Mouse (Mus musculus) hindbrain, postnatal 0 days (tissue): ENCODE results near the gene Tppp3. TPM values are rescaled to one million over a fixed set of nuclear protein-coding genes. Genes with fewer than 3 reads are reported as not detected.

Source experiments
- ATAC-seq: fragments of 200-750 bp; cut with Nextera tagmentation; 2 replicates; pipeline ENCODE4 v1.8.0; 2017; ENCODE audit warnings: mild to moderate bottlenecking, moderate TSS enrichment, moderate library complexity
- DNase-seq: peaks from one replicate; pipeline ENCODE4 v3.0.0-alpha.2; 2015; ENCODE audit warnings: low spot score
- H3K27ac ChIP-seq: fragments of 300-500 bp; sonication (generic); 2 replicates; pipeline ENCODE4 v1.5.1; 2014; ENCODE audit warnings: mild to moderate bottlenecking
- H3K27me3 ChIP-seq: fragments of 300-500 bp; sonication (generic); 2 replicates; pipeline ENCODE4 v1.6.1; 2014; ENCODE audit warnings: low read length, mixed read lengths; ENCODE audit not compliant: insufficient read depth
- H3K36me3 ChIP-seq: fragments of 300-500 bp; sonication (generic); 2 replicates; pipeline ENCODE4 v1.6.1; 2014; ENCODE audit warnings: low read length, mixed read lengths; ENCODE audit not compliant: insufficient read depth
- H3K4me1 ChIP-seq: fragments of 300-500 bp; sonication (generic); 2 replicates; pipeline ENCODE4 v1.6.1; 2014; ENCODE audit warnings: antibody characterized with exemption, low read length, mixed read lengths; ENCODE audit not compliant: insufficient read depth
- H3K4me2 ChIP-seq: fragments of 300-500 bp; sonication (generic); 2 replicates; pipeline ENCODE4 v1.6.1; 2014; ENCODE audit warnings: low read depth, mild to moderate bottlenecking, low read length, moderate library complexity, mixed read lengths
- H3K4me3 ChIP-seq: fragments of 300-500 bp; sonication (generic); 2 replicates; pipeline ENCODE4 v1.5.1; 2014; ENCODE audit warnings: low read length
- H3K9ac ChIP-seq: fragments of 300-500 bp; sonication (generic); replicated peaks from 2 replicates; pipeline ENCODE4 v1.6.1; 2014; ENCODE audit warnings: mild to moderate bottlenecking, low read length, moderate library complexity, mixed read lengths
- H3K9me3 ChIP-seq: fragments of 300-500 bp; sonication (generic); 2 replicates; pipeline ENCODE4 v1.6.1; 2016; ENCODE audit warnings: low read length, mixed read lengths
- CTCF ChIP-seq: IDR thresholded peaks from 2 replicates; pipeline ENCODE4 v1.5.1; 2016; ENCODE audit warnings: antibody characterized with exemption, control low read depth, low read depth
- WGBS: fragments of 180-500 bp; shearing (Covaris S2); extraction: QIAGEN DNeasy Blood & Tissue Kit; methylation state at CpG from one replicate; pipeline ENCODE4 v1.1.7; 2014; 5-methylcytosine and 5-hydroxymethylcytosine counted together
- polyA plus RNA-seq: library from polyadenylated mRNA; unstranded; fragments of >200 nt; fragmentation: Nextera tagmentation; extraction: Ambion mirVana; gene quantifications from 2 replicates; pipeline ENCODE4 v1.2.1, GENCODE M21; 2015
- total RNA-seq: library from RNA; depleted of rRNA; stranded (reverse); fragments of >200 nt; gene quantifications from 2 replicates; pipeline ENCODE4 v1.2.3, GENCODE M21; 2014

Gene Tppp3
- total and polyA plus RNA-seq, 2 experiments from 2014 or later, result 108 to 197 TPM

DNA sequence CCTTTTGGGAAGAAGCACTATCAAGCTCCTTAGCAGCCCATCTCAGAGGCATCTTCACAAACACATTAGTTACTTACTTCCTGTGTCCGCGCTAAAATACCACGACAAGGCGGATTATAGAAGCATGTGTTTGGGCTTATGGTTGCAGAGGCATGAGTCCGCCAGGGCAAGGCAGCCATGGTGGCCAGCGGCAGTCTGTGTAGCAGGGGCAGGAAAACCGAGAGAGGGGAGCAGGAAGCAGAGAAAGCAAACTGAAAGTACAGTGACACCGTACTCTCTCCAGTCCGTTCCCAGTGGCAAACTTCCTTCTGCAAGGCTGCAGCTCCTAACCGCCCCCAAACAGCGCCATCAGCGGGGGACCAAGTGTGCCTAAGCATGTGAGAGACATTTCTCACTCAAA is 28.5 kb upstream of the Tppp3 start:
- DNase-seq, result no peak
- no peaks in the 10 kb centered on the region for H3K27me3 ChIP-seq
- no peak for ATAC-seq
- no peak overlapping the region for H3K4me3 ChIP-seq
- no peak overlapping the region for H3K27ac ChIP-seq
- peaks cover 18% of the 10 kb centered on the region for H3K4me1 ChIP-seq
- H3K36me3 ChIP-seq, result no peaks in the 10 kb centered on the region
- no peak overlapping the region for H3K4me2 ChIP-seq
- 75% methylated on average over 12 of the region's 12 CpGs for WGBS
- no peak overlapping the region for H3K9ac ChIP-seq
- TF ChIP-seq CTCF, result no peak
- no peaks in the 10 kb centered on the region for H3K9me3 ChIP-seq

DNA sequence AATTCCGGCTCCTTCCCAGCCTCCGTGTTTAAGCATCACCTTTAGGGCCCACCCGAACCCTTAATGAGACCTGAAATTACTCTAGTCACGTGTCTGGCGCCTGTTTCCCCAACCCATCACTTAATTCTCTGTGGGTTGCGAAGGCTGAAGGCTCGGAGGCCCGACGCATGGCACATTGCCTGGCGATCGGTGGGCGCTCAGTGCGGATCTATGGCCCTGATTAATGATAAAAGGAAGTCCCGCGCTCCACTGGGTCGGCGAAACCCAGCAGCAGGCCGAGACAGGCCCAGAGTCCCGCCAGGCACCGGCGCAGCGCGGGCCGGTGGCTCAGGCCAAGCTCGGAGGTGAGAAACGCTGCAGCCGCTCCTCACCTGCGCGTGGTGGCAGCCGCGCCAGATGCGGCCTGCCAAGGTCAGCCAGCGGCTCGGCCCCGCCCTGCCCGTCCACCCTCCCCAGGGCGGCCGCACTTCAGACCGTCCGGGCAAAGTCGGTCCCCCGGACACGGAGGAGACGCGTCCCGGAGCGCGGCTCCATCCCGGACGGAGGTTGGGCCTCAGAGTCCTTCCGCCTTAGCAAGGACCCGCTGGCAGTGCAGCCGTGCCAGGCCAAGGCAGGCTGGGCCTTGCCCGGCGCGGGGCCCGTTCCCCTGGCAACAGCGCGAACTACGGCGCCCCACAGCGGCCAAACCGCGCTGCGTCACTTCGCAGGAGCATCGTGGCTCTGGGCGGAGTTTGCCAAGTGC is 25.3 kb upstream of the Tppp3 start, which contains the start of gene Zdhhc1:
Zdhhc1 (minus strand) TSS at position 464 of the 742 bp plus-strand sequence.
- peak; percentile 91 for ATAC-seq
- peak; percentile 53 for TF ChIP-seq CTCF
- DNase-seq, result peak; percentile 93
- H3K27ac ChIP-seq, result peak within 1 kb of the TSS; percentile 89
- WGBS, result under 1% methylated on average over 65 of the region's 68 CpGs
- peaks cover 18% of the 10 kb centered on the region for H3K4me1 ChIP-seq
- no peaks in the 10 kb centered on the region for H3K27me3 ChIP-seq
- H3K4me2 ChIP-seq, result peak within 1 kb of the TSS; percentile 97
- no peaks in the 10 kb centered on the region for H3K36me3 ChIP-seq
- no peaks in the 10 kb centered on the region for H3K9me3 ChIP-seq
- peak within 1 kb of the TSS; percentile 93 for H3K9ac ChIP-seq
- peak within 1 kb of the TSS; percentile 89 for H3K4me3 ChIP-seq

DNA sequence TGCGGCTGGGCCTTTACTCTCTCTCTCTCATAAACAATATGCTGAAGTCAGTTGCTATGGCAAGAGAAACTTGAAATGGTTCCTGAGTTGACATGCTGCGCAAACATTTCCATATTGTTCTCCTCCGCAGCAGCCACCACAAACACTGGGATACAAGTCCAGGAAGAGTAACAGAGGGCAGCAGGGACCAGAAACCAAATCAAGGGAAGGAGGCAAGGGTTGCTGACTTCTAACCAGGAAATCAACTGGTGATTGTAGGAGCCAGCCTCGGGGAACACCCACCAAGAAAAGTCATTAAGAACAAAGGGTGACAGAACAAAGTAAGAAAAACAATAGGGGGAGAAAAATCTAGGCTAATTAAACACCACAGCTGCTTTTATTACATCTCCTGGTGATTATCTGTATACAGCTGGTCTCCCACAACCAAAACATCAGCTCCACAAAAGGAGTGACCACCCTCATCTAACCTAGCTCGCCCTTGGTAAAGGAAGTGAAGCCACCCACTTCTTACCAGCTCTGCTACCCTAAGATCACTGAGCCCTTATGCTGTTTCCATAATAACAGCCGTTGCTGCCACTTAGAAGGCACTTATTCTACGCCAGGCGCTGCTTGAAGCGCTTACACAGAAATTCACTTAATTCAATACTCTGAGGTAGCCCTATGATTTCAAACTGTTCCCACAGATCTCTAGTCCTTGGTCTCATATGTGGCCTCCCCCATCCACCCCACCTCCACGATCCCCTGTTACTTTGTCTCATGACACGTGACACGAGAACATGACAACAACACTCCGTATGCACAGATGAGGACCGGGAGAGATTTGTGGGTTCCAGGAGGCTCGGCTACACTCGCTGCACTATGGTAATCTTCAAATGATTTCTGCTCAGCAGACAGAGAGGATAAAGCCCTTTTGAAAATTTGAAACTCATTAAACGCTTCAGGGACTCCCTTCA is 24.3 kb upstream of the Tppp3 start:
- Histone ChIP-seq H3K27me3 (no peaks in the 10 kb centered on the region), H3K4me1 (peaks cover 18% of the 10 kb centered on the region), H3K4me3 (peak overlapping the region; percentile 89), H3K27ac (peak overlapping the region; percentile 89; the same call in 1 of the 2 replicates), H3K9ac (peak overlapping the region; percentile 93), H3K36me3 (no peaks in the 10 kb centered on the region), H3K4me2 (peak overlapping the region; percentile 97), H3K9me3 (no peaks in the 10 kb centered on the region)
- DNase-seq (no peak), ATAC-seq (0 out of 2 replicates have a peak, but pooled peaks have one; percentile 34)
- no peak for TF ChIP-seq CTCF
- WGBS, result 21% methylated on average over 17 of the region's 17 CpGs

DNA sequence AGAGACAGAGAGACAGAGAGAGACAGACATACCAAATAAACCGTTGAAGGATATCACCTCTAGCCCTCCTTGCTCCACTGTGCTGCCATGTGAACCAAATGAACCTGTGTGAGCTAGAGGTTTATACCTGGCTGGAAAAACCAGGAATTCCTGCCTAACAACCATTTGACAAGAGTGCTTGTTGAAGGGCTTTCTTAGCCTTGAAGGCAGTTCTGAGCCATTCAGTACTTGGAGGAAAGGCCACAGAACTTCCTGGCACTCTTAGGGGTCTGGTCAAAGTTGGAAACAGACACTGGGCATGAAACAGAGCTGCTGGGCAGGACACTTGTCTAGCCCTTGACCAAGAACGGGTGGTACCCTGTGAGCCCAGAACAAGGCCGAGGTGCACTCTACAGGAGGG is 23.2 kb upstream of the Tppp3 start:
- H3K4me3 ChIP-seq, result no peak overlapping the region
- 84% methylated on average over 3 of the region's 3 CpGs for WGBS
- H3K9me3 ChIP-seq, result no peaks in the 10 kb centered on the region
- no peak overlapping the region for H3K4me2 ChIP-seq
- TF ChIP-seq CTCF, result no peak
- H3K27me3 ChIP-seq, result no peaks in the 10 kb centered on the region
- no peaks in the 10 kb centered on the region for H3K36me3 ChIP-seq
- peaks cover 18% of the 10 kb centered on the region for H3K4me1 ChIP-seq
- no peak overlapping the region for H3K9ac ChIP-seq
- DNase-seq (no peak), ATAC-seq (no peak)
- H3K27ac ChIP-seq, result 0 out of 2 replicates have a peak overlapping the region, but pooled peaks have one; percentile 17

DNA sequence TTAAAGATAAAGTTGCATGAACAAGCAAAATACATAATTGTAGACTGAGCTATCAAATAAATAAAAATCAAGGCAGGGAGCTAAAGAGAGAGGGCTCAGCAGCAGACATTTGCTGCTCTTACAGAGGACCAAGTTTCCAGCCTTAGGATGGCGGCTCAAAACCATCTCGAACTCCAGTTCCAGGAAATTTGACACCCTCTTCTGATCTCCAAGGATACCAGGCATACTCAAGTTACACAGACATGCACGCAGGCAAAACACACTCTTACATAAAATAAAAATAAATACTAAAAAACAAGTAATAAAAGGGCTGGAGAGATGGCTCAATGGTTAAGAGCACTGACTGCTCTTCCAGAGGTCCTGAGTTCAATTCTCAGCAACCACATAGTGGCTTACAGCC is 22.2 kb upstream of the Tppp3 start:
- Histone ChIP-seq H3K4me1 (peaks cover 18% of the 10 kb centered on the region), H3K4me2 (no peak overlapping the region), H3K36me3 (no peaks in the 10 kb centered on the region), H3K27me3 (no peaks in the 10 kb centered on the region), H3K9ac (no peak overlapping the region), H3K4me3 (no peak overlapping the region), H3K27ac (no peak overlapping the region), H3K9me3 (no peaks in the 10 kb centered on the region)
- no peak for TF ChIP-seq CTCF
- no peak for ATAC-seq
- 60% methylated on average over 3 of the region's 3 CpGs for WGBS
- no peak for DNase-seq

DNA sequence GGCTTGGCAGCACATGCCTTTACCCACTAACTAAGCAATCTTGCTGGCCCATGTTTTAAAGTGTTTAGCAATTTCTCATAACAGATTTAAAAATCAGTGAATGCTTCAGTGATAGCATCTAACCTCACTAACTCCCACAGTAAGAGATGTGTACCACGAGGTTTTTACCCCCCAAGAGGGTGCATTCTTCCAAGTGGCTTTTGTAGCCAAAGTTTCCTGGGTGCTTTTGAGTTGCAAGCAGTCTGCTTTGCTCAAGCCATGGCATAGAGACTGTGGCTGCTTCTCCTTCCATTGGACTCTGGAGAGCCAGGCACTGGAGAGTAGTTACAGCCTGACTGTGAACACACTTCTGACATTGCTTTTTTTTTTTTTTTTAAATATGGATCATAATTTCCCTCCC is 18.0 kb upstream of the Tppp3 start:
- TF ChIP-seq CTCF, result no peak
- no peak overlapping the region for H3K4me3 ChIP-seq
- WGBS, result 44% methylated on average over 1 of the region's 1 CpGs
- 0 out of 2 replicates have a peak, but pooled peaks cover 3% of the 10 kb centered on the region for H3K36me3 ChIP-seq
- DNase-seq (no peak), ATAC-seq (no peak)
- H3K4me1 ChIP-seq, result no peaks in the 10 kb centered on the region
- no peak overlapping the region for H3K27ac ChIP-seq
- no peak overlapping the region for H3K4me2 ChIP-seq
- H3K27me3 ChIP-seq, result no peaks in the 10 kb centered on the region
- no peaks in the 10 kb centered on the region for H3K9me3 ChIP-seq
- no peak overlapping the region for H3K9ac ChIP-seq
